Mouse (Mus musculus) fat pad, adult 2 months (tissue): ENCODE results near the gene Slc1a3.

Experiments
- DNase-seq: peaks from one replicate; pipeline ENCODE4 v3.0.0-alpha.2; 2011; ENCODE audit warnings: low read depth, low spot score; ENCODE audit errors: extremely low read depth

The Slc1a3 gene

DNA sequence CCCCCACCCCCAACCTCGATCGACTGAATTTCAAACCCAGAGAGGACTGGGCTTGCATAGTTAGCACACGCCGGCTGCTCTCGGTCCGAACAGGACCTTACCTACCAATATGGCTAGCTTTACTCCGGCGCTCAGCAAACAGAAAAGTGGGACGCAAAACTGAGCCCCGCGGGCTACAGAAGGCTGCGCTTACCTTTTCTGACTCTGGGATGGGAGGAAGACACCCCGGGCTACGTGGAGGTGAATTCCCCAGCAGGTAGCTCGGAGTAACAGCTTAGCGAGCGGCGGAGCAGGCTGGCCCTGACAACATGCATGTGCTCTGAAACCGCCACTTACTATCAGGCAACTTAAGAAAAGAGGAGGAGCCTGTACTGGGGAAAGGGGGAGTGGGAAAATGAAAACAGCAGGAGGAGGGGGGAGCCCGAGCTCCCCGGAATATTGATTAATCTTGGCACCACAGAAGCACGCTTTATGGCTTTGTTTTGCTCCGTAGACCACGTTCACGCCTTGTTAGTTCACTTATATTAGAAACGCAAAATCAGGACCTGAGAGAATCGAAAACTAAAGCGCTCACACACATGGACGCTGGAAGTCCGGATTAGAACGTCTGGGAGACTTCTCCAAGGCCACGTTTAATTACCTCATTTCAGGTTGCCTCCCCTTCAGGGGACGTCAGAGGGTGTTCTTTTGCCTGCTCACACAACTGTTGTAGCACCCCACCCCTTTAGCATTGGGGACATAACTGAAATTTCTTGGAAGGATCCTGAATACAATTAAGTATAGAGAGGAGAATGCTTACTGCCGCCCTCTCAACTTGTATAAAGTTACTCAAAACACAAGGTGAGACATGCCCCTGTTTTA lies at the start of gene Slc1a3:
TSS of gene Slc1a3 (minus strand) at position 619 of the 861 bp plus-strand sequence.
- no peak for DNase-seq

DNA sequence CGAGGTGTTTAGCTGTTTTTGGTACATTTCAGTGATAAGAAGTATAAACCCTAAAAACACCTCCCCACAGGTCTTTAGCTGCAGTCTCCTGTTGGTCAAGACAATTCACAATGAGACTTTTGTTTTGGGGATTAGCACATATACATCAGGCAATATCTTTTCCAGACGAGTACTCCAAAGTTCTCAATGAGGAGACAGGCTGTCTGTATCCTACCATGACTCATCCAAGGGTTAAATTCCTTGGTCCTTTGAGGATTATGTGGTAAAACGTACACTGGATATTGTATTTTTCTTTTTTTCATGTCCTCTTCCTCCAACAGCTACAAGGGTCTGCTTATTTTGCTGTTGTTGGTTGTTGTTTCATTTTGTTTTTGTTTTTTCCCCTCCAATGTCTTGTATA lies 48.5 kb upstream of the Slc1a3 start:
- no peak for DNase-seq

DNA sequence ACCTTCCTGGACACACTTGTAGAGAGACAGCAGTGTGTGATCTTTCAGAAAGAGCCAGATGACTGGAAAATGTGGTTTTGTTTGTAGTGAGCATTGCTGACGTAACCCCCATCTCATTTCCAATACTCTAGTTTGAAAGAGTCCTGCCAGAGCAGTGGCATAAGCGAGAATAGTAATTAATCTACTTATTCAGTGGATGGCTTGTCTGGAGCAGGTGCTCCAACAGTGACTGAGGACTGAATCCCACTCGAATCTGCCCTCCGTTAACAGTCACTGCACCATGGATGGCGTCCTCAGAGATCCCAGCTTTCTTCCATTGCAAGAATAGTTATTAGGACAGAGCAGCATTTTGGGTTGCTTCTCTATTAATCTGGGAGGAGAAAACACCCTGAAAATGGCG lies 45.9 kb upstream of the Slc1a3 start:
- DNase-seq, result no peak

DNA sequence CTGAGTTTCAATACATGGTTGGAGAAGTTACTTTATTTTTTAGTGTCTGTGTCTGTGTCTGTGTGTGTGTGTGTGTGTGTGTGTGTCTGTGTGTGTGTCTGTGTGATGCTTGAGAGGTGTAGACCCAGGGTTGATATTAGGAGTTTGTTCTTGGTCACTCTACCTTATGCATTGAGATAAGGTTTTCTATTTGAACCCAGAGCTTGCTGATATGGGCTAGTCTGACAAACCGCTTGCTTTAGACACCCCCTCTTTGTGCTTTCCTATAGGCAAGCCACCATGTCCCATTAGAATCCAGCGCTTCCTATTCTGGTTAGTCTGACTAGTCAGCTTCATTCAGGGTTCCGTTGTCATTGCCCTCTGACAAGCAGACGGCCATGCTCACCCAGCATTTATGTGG lies 39.2 kb upstream of the Slc1a3 start:
- no peak for DNase-seq

DNA sequence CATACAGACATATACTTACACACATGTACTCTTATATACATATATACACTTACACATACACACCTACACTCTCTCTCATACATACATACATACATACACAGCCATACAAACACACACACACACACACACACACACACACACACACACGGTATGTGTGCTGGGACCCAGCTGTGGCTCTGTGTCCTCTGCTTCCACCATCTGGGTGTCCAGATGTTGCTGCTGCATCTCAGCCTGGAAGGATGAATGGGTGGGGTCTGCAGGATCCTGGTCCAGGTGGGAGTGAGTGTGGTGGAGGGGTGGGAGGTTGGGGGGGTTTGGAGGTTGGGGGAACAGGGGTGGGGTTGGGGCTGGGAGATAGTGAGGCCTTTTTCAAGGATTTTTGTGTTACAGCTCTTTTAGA lies 38.2 kb upstream of the Slc1a3 start:
- no peak for DNase-seq

DNA sequence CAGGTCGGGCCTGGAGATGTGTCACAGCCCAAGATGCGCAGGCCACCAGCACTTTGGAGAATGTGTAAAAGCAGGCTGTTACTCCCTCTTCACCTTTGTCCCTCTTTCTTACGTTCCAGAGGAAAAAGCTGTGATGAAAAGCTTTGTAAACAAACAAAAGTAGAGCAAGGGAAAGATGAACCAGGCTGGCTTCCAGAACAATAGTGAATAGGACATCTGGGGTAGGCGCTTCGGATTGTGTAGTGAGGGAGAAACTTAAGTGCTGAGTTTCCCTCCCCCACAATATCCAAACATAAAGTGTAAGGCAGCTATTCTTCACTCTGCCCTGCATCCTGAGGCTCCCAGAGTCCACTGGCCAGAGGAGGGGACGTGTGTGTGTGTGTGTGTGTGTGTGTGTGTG lies 31.0 kb upstream of the Slc1a3 start:
- no peak for DNase-seq

DNA sequence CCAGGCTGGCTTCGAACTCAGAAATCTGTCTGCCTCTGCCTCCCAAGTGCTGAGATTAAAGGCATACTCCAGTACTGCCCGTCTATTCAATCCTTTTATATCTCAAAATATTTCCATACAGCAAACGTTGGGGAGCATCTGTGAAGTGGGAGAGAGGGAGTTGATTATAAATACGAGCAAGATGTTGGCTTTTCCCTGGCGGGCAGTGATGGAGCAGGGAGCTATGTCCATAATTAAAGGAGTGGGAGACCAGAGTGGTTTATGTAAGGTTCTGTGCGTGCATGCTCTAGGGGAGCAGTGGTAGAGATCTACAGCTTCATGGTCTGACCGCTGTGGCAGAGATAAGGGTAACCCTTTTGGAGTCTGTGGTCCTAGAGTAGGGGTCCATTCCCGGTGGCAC lies 30.2 kb upstream of the Slc1a3 start:
- DNase-seq, result no peak

DNA sequence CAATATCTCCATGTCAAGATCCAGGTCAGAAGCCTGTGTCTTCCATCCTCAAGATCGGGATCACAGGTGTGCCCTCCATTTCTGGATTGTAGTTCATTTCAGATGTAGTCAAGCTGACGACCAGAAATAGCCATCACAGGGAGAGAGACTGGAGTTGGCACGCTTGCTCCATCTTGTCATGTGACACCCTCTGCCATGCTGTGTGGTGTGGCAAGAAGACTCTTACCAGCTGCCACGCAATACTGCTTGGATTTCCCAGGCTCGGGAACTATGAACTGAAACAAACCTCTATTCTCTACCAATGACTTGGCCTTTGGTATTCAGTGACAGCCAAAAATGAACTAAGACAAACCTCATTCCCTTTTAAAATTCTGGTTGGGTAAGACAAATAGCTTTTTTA lies 27.6 kb upstream of the Slc1a3 start:
- DNase-seq, result no peak

DNA sequence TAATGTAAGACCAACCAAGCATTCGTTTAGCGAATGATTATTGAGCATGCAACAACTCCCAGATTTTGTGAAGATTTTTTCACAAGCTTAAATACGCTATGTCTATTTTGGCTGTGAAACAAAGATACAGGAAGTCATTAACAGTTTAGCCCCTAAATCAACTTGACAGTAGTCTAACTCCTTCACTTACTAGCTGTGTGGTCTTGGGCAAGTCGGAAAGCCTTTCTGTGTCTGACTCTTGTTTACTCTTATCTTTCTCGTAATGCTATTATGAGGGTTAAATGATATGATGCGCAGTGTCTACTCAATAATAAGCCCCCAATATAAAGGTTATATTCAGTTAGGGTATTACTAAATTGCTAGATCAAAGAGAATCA lies 23.8 kb upstream of the Slc1a3 start:
- no peak for DNase-seq

DNA sequence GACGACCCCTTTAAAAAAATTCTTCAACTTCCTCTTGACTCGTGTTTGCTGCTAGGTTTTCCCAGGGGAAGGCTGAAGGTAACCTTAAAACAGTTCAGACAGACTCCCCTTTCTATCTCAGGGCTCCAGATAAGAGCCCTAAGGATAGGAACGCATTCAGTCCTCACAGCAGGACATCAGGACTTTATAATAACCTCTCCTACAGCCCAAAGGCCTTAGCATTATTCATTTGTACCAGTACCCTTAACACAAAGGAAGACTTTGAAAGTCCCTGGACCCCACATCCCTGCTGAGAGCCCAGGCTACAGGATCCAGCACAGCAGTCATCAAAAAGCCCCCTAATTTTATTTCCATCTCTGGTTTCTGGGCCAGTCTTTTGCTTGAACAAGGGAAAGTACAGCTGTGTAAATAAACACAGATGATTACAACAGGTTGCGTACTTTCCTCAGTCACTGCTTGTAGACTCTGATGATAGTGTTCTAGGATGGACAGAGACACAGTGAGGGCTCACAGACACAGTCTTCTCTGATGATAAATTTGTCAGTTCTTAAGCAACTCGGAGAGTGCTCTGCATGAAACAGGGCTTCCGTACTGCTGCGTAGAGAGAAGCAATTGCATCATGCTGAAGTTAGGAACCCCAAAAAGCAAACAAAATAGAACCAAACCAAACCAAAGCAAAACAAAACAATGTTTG lies 23.3 kb upstream of the Slc1a3 start:
- no peak for DNase-seq

DNA sequence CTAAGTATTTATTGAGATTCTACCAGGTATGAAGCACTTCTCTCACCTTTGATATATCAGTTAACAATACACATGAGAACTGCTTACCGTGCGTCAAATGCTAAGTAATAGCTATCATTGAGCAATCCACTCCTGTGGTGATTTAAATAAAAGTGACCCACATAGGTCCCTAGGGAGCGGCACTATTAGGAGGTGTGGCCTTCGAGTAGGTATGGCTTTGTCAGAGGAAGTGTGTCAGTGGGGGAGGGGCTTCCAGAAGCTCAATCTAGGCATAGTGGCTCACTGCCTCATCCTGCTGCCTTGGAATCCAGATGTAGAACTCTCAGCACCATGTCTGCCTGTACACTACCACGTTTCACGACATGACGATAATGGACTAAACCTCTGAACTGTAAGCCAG lies 18.3 kb upstream of the Slc1a3 start:
- DNase-seq, result no peak

DNA sequence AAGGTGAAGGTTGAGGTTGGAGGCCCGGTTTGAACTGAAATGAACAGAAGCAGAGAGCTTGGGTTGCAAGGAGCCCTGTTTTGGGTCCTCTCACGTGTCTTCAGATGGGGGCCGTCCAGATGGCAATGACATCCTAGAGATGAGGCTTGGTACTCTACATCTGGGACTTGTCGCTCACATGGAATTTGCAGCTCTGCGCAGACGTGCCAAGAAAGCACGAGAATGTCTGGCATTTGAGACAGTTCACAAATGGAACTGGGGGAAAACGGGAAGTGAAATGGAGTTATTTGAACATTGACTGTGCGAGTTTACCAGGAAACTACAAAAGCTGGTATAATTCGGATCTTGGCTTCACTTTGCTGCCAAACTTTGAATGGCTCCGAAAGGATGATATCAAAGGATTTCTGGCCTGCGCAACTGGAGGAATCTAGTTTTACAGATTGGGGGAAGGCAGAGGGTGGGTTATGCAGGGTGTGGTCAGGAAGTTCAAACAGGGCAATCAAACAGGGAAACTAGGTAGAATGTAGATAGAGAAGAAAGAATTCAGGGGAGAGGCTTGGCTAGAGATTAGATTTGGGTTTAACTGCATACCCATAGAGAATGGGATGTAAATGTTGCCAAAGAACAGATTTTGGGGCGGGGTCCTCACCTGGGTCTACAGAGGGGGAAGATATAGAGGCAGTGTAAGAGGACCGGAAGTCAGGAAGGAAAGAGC lies 12.0 kb upstream of the Slc1a3 start:
- no peak for DNase-seq

DNA sequence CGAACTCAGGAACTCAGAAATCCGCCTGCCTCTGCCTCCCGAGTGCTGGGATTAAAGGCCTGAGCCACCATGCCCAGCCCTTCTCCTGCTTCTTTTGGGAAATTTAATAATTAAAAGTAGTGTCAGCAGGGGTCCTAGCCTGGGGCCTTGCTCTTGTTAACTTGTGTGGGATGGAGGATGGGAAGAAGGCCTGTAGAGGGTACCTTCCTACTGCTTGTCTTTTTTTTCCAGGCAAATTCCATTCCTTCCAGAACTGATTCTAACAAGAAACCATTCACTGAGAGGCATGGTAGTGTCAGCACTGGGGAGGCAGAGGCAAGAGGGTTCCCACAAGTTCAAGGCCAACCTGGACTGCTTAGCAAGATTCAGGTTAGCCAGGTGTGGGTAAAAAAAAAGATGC lies 11.2 kb upstream of the Slc1a3 start:
- no peak for DNase-seq

DNA sequence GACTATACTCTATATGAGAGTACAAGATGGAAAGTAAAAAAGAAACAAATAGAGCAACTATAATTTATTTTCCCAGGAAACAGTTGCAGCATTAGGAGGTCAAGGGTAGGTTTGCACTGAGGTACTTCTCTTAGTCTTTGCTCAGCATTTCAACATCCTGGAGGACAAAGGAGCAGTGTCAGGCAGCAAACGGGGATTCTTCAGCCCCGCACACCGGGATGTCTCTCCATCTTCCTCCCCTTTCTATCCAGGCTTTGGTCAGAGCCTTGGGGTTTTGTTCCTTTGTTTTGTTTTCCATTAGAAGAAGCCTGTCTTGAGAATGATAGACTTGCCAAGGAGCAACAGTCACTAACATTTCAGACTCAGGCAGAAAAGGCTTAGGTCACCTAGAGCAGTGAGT lies 10.4 kb upstream of the Slc1a3 start:
- DNase-seq, result no peak

DNA sequence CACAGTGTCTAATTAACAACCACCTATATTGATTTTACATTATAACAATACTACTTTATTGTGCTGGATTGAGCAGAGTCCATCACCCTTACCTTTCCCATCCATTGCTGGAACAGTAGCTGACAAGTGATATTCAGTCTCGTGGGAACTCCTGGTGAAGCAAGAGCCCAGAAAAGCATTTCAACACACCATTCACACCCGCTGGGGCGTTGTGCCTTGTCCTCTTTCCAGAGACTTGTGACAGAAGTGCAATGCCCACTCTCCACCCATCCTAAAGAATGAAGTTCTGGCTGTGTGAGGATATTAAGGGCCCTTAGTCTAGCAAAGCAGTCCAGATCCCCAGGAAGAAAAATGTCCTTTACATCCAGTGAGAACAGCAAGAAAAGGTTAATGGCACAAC lies 7.9 kb upstream of the Slc1a3 start:
- DNase-seq, result no peak

DNA sequence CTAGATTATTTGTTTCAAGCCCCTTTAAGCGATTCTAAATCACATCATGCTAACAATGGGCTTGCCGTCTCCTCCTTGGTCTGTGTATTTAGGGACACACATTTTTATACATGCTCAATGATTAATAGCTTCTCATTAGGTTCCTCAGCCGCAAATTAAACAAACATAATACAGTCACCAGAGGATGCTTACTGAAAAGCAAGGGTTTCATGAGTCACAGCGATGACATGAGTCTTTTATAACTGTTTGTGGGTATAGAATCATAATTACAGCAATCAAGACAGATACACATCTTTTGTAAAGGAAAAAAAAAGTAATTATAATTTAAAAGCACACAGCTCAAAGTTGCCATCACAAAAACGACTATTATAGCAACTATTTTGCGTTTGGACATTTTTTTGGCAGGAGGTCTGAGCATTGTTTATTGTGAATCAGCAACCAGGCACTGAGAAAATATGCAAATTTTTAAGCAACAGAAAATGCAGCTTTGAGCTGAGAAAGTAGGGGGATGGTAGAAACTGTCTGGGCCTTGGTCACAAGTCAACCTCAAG lies 6.5 kb upstream of the Slc1a3 start:
- DNase-seq, result no peak

DNA sequence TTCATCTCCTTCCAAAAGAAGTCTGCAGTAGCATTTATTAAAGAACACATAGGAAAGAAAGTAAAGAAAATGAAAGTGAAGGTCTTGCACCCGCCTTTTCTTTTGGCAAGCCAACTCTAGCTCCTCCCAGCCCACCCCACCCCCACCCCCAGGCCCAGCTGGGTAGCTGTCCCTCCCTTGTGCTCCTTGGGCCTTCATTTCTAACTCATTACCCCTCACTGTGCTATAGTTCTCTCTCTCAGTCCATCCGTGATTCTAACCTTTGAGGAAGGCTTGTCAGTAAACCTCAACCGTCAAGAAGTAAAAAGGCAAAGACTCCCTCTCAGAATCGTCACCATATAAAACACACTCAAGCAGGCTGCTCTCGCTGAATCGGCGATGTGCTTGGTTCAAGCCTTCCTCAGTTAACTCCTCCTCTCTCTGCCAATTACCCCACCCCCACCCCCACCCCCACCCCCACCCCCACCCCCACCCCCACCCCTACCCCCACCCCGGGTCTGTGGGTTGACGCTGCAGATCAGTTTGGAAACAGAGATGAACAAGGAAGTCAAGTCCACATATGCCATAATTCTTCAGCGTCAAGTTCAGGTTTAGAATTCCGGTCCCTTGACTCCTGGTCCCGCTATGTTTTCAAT lies 5.9 kb upstream of the Slc1a3 start:
- DNase-seq, result no peak

DNA sequence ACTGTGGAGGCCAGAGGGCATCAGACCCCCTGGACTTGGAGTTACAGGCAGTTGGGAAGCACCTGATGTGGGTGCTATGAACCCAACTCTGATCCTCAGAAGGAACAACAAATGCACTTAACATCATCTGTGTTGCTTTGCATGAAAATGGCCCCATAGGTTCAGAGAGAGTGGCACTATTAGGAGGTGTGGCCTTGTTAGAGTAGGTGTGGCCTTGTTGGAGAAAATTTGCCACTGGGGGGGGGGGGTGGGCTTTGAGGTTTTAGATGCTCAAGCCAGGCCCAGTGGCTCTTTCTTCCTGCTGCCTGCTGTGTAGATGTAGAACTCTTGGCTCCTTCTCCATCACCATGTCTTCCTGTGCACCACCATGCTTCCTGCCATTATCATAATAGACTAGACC lies 5.1 kb upstream of the Slc1a3 start:
- DNase-seq, result no peak

DNA sequence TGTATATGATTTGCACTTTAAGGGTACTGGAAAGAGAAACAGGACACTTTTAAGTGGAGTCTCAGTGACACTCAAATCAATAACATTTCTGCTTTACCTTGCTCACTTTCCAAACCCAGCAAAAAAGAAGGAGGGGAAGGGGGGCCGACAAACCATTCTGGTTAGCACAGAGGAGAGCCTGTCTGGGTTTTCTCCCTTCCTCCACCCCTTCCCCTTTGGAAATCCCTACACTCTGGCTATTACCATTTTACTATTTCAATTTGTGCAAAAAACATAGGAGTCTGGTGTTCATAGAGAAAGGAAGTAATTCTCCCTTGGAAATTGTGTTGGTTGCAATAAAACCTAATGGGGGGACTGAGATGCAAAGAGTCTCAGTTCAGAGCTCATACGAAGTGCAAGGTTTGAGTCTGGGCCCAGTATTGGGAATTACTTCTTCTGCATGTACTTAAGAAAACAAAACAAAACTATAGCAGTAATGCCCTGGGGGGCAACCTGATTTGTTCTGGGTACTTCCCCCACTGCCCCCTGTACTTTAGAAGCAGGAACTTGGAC lies 1.9 kb upstream of the Slc1a3 start:
- DNase-seq, result no peak

DNA sequence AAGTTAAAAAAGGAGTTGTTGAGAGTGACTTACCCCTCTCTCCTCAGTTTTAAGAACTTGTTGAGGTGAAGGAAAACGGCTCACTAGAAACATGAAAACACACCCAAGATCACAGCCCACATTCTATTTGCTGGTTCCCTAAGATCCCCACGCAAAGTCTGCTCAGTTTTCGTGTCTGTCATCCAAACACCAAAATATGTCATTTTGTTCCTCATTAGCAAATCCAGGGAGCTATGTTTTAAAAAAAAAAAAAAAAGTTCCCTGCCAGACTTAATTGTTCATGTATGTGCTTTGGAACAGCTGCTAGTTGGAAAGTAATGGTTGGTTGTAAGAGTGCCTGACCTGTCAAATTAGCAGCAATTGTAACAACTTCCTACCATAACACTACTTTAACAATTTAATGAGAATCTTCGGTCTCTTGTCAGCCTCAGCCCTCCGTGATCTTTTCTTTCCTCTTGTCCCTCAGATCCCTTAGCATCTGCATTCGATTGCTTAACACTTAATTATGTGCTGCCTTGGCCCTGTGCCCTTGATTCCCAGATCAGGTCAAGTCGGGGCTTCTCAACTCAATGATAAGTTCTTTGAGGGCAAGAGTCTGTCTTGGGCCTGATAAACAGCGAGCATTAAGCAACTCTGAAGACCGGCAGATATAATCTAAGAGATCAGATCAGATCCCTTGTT lies 1.2 kb upstream of the Slc1a3 start:
- no peak for DNase-seq
